Mouse (Mus musculus) layer of hippocampus, adult 6 months (tissue): Measurements from ENCODE around the gene Hsf4. TPM values are rescaled to one million over a fixed set of nuclear protein-coding genes. Genes with fewer than 3 reads are reported as not detected.
A peak's percentile ranks its signal among the peaks of the same experiment; 100 is the strongest.

Experiments used
- long read RNA-seq, 2 experiments: library from polyadenylated mRNA; unstranded; transcript quantifications; one replicate each; pipeline ENCODE4 v2.0.0; 2019 to 2020
- microRNA-seq: library from miRNA; unstranded; fragments of <30 nt; microRNA quantifications from one replicate; pipeline ENCODE4 v1.2.0, GENCODE M21; 2020
- polyA plus RNA-seq: library from polyadenylated mRNA; unstranded; fragments of <200 nt; fragmentation: Nextera tagmentation; gene quantifications from 2 replicates; pipeline ENCODE4 v1.2.3, GENCODE M21; 2021

The Hsf4 gene
- 2.7 and 2.8 TPM in 2 replicates for polyA plus RNA-seq
- long read RNA-seq, experiment 1, partial matches to known transcripts = 1 of 6 reads
- long read RNA-seq, experiment 1, other reads (novel, unspliced or antisense) = 1 of 6 reads
- long read RNA-seq, experiment 2, transcript Hsf4-201 (13 exons, 1,739 nt) = major isoform, 25 of 37 reads
- long read RNA-seq, experiment 2, partial matches to known transcripts = 1 of 37 reads
- long read RNA-seq, experiment 2, other reads (novel, unspliced or antisense) = 8 of 37 reads

GRCm38 (mm10) chr8:105269461-105269947 lies at the start of gene Hsf4:
Hsf4 (plus strand) TSS chr8:105269801.

GRCm38 (mm10) chr8:105224413-105225271 lies 45.0 kb upstream of the Hsf4 start, which contains the start of gene D230025D16Rik:
D230025D16Rik (plus strand) TSS chr8:105225145.

GRCm38 (mm10) chr8:105254966-105255350 lies 14.6 kb upstream of the Hsf4 start, which contains the start of gene B3gnt9:
B3gnt9 (minus strand) TSS chr8:105255153.

GRCm38 (mm10) chr8:105264024-105264982 lies 5.3 kb upstream of the Hsf4 start, which contains the start of the genes Tradd and Fbxl8:
Tradd (minus strand) TSS chr8:105264609.
Fbxl8 (plus strand) TSS chr8:105264648.

GRCm38 (mm10) chr8:105275840-105276239 lies 6.2 kb downstream of the Hsf4 start, which contains the start of gene Nol3:
Nol3 (plus strand) TSS chr8:105276140.

GRCm38 (mm10) chr8:105289805-105290460 lies 20.3 kb downstream of the Hsf4 start, which contains the start of gene 4931428F04Rik:
4931428F04Rik (minus strand) TSS chr8:105289864.

GRCm38 (mm10) chr8:105295895-105296573 lies 26.4 kb downstream of the Hsf4 start, which contains the start of gene Exoc3l:
Exoc3l (minus strand) TSS chr8:105296101.

GRCm38 (mm10) chr8:105297511-105298192 lies 28.1 kb downstream of the Hsf4 start, which contains the start of gene E2f4:
E2f4 (plus strand) TSS chr8:105297663.

GRCm38 (mm10) chr8:105305211-105306145 lies 35.9 kb downstream of the Hsf4 start, which contains the start of gene Elmo3:
Elmo3 (plus strand) TSS chr8:105305601.

Small RNAs within 50 kb of the gene (microRNA-seq; reads per million reads assigned to microRNA genes)
- gene Gm27320 = not detected
- gene Mir328 = 10,700 reads per million, percentile 96 among the genes with 10 or more reads in this experiment

Other genes with a start within 250 kb of the Hsf4 start
- gene Ces3a, start 221.2 kb upstream of the Hsf4 start, polyA plus RNA-seq = not detected in 2 replicates
- gene Ces3b, start 186.0 kb upstream of the Hsf4 start, polyA plus RNA-seq = not detected in 2 replicates
- gene Ces4a, start 138.0 kb upstream of the Hsf4 start, polyA plus RNA-seq = not detected in 2 replicates
- 9.7 and 11.5 TPM in 2 replicates for gene Cbfb, start 99.1 kb upstream of the Hsf4 start, polyA plus RNA-seq
- 24.7 and 25.1 TPM in 2 replicates for gene D230025D16Rik, start 44.7 kb upstream of the Hsf4 start, polyA plus RNA-seq
- 2.7 and 3.0 TPM in 2 replicates for gene B3gnt9, start 14.6 kb upstream of the Hsf4 start, polyA plus RNA-seq
- gene Tradd, start 5.2 kb upstream of the Hsf4 start, polyA plus RNA-seq = 5.5 and 7.2 TPM in 2 replicates
- gene Fbxl8, start 5.2 kb upstream of the Hsf4 start, polyA plus RNA-seq = 2.0 and 2.1 TPM in 2 replicates
- 21.1 and 23.4 TPM in 2 replicates for gene Nol3, start 6.3 kb downstream of the Hsf4 start, polyA plus RNA-seq
- gene 4931428F04Rik, start 20.1 kb downstream of the Hsf4 start, polyA plus RNA-seq = 9.5 and 11.5 TPM in 2 replicates
- 2.6 and 4.1 TPM in 2 replicates for gene Exoc3l, start 26.3 kb downstream of the Hsf4 start, polyA plus RNA-seq
- gene E2f4, start 27.9 kb downstream of the Hsf4 start, polyA plus RNA-seq = 7.7 and 9.2 TPM in 2 replicates
- gene Elmo3, start 35.8 kb downstream of the Hsf4 start, polyA plus RNA-seq = 0.62 and 1.5 TPM in 2 replicates
- 0.88 and 1.2 TPM in 2 replicates for gene Lrrc29, start 56.5 kb downstream of the Hsf4 start, polyA plus RNA-seq
- 98.7 and 116 TPM in 2 replicates for gene Tmem208, start 56.6 kb downstream of the Hsf4 start, polyA plus RNA-seq
- 0.04 and 0.34 TPM in 2 replicates for gene Fhod1, start 78.2 kb downstream of the Hsf4 start, polyA plus RNA-seq
- gene Slc9a5, start 79.0 kb downstream of the Hsf4 start, polyA plus RNA-seq = 1.4 and 1.7 TPM in 2 replicates
- gene Plekhg4, start 103.5 kb downstream of the Hsf4 start, polyA plus RNA-seq = 0.11 TPM in 1 of 2 replicates, not detected in the other
- gene Kctd19, start 143.7 kb downstream of the Hsf4 start, polyA plus RNA-seq = not detected in 2 replicates
- gene Lrrc36, start 143.8 kb downstream of the Hsf4 start, polyA plus RNA-seq = 0.36 and 0.43 TPM in 2 replicates
- 45.8 and 47.2 TPM in 2 replicates for gene Tppp3, start 201.7 kb downstream of the Hsf4 start, polyA plus RNA-seq
- gene Zdhhc1, start 227.1 kb downstream of the Hsf4 start, polyA plus RNA-seq = 18.5 and 23.0 TPM in 2 replicates
- gene Hsd11b2, start 249.0 kb downstream of the Hsf4 start, polyA plus RNA-seq = not detected in 2 replicates